Mouse (Mus musculus) hindbrain, postnatal 0 days (tissue): ENCODE results near the gene Hyal1. TPM values are rescaled to one million over a fixed set of nuclear protein-coding genes. Genes with fewer than 3 reads are reported as not detected.

ENCODE experiments used
- ATAC-seq: fragments of 200-750 bp; cut with Nextera tagmentation; 2 replicates; pipeline ENCODE4 v1.8.0; 2017; ENCODE audit warnings: mild to moderate bottlenecking, moderate TSS enrichment, moderate library complexity
- DNase-seq: peaks from one replicate; pipeline ENCODE4 v3.0.0-alpha.2; 2015; ENCODE audit warnings: low spot score
- H3K27ac ChIP-seq: fragments of 300-500 bp; sonication (generic); 2 replicates; pipeline ENCODE4 v1.5.1; 2014; ENCODE audit warnings: mild to moderate bottlenecking
- H3K27me3 ChIP-seq: fragments of 300-500 bp; sonication (generic); 2 replicates; pipeline ENCODE4 v1.6.1; 2014; ENCODE audit warnings: low read length, mixed read lengths; ENCODE audit not compliant: insufficient read depth
- H3K36me3 ChIP-seq: fragments of 300-500 bp; sonication (generic); 2 replicates; pipeline ENCODE4 v1.6.1; 2014; ENCODE audit warnings: low read length, mixed read lengths; ENCODE audit not compliant: insufficient read depth
- H3K4me1 ChIP-seq: fragments of 300-500 bp; sonication (generic); 2 replicates; pipeline ENCODE4 v1.6.1; 2014; ENCODE audit warnings: antibody characterized with exemption, low read length, mixed read lengths; ENCODE audit not compliant: insufficient read depth
- H3K4me2 ChIP-seq: fragments of 300-500 bp; sonication (generic); 2 replicates; pipeline ENCODE4 v1.6.1; 2014; ENCODE audit warnings: low read depth, mild to moderate bottlenecking, low read length, moderate library complexity, mixed read lengths
- H3K4me3 ChIP-seq: fragments of 300-500 bp; sonication (generic); 2 replicates; pipeline ENCODE4 v1.5.1; 2014; ENCODE audit warnings: low read length
- H3K9ac ChIP-seq: fragments of 300-500 bp; sonication (generic); replicated peaks from 2 replicates; pipeline ENCODE4 v1.6.1; 2014; ENCODE audit warnings: mild to moderate bottlenecking, low read length, moderate library complexity, mixed read lengths
- H3K9me3 ChIP-seq: fragments of 300-500 bp; sonication (generic); 2 replicates; pipeline ENCODE4 v1.6.1; 2016; ENCODE audit warnings: low read length, mixed read lengths
- CTCF ChIP-seq: IDR thresholded peaks from 2 replicates; pipeline ENCODE4 v1.5.1; 2016; ENCODE audit warnings: antibody characterized with exemption, control low read depth, low read depth
- WGBS: fragments of 180-500 bp; shearing (Covaris S2); extraction: QIAGEN DNeasy Blood & Tissue Kit; methylation state at CpG from one replicate; pipeline ENCODE4 v1.1.7; 2014; 5-methylcytosine and 5-hydroxymethylcytosine counted together
- polyA plus RNA-seq: library from polyadenylated mRNA; unstranded; fragments of >200 nt; fragmentation: Nextera tagmentation; extraction: Ambion mirVana; gene quantifications from 2 replicates; pipeline ENCODE4 v1.2.1, GENCODE M21; 2015
- total RNA-seq: library from RNA; depleted of rRNA; stranded (reverse); fragments of >200 nt; gene quantifications from 2 replicates; pipeline ENCODE4 v1.2.3, GENCODE M21; 2014

Hyal1 gene
- total and polyA plus RNA-seq, 2 experiments from 2014 or later, result 3.3 to 7.7 TPM

DNA sequence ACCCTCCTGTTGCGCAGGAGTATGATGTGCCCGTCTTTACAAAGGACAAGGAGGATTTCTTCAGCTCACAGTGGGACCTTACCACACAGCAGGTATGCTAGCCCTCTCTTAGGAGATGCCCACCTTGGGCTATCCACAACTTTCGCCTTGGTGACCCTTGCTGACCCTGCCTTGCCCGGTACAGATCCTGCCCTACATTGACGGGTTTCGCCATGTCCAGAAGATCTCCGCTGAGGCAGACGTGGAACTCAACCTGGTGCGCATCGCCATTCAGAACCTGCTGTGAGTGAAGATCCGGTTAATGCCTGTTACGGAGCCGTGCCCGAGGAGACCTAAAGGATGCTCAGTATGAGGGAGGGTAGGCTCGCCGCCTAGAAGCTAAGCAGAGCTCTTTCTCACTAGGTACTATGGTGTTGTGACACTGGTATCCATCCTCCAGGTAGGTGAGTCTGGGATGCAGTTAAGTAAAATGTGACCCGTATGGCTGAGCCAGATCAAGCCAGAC, 32.5 kb upstream of the Hyal1 start:
- no peak for ATAC-seq
- Histone ChIP-seq H3K4me1 (peaks cover 26% of the 10 kb centered on the region), H3K27ac (no peak overlapping the region), H3K27me3 (no peaks in the 10 kb centered on the region), H3K4me3 (no peak overlapping the region), H3K9me3 (no peaks in the 10 kb centered on the region), H3K9ac (no peak overlapping the region), H3K4me2 (no peak overlapping the region), H3K36me3 (peaks cover 2% of the 10 kb centered on the region; the same call in 1 of the 2 replicates)
- no peak for DNase-seq
- WGBS, result 95% methylated on average over 17 of the region's 17 CpGs
- no peak for TF ChIP-seq CTCF

GRCm38 (mm10) chr9:107544729-107545128, 32.0 kb upstream of the Hyal1 start:
- Histone ChIP-seq H3K27ac (no peak overlapping the region), H3K4me2 (no peak overlapping the region), H3K9ac (no peak overlapping the region), H3K36me3 (no peaks in the 10 kb centered on the region; the same call in 1 of the 2 replicates), H3K27me3 (no peaks in the 10 kb centered on the region), H3K4me1 (peaks cover 26% of the 10 kb centered on the region), H3K4me3 (no peak overlapping the region), H3K9me3 (no peaks in the 10 kb centered on the region)
- no peak for TF ChIP-seq CTCF
- 94% methylated on average over 12 of the region's 12 CpGs for WGBS
- DNase-seq (no peak), ATAC-seq (no peak)

- no peak for ATAC-seq
- no peak overlapping the region for H3K9ac ChIP-seq
Observed at GRCm38 (mm10) chr9:107545199-107545598, 31.5 kb upstream of the Hyal1 start.

GRCm38 (mm10) chr9:107545602-107546001, 31.1 kb upstream of the Hyal1 start:
- DNase-seq, result peak; percentile 86
- H3K9me3 ChIP-seq, result no peaks in the 10 kb centered on the region
- no peak overlapping the region for H3K27ac ChIP-seq
- no peak for ATAC-seq
- peaks cover 23% of the 10 kb centered on the region for H3K4me1 ChIP-seq
- H3K9ac ChIP-seq, result no peak overlapping the region
- no peaks in the 10 kb centered on the region for H3K27me3 ChIP-seq
- H3K4me3 ChIP-seq, result no peak overlapping the region
- no peaks in the 10 kb centered on the region; the same call in 1 of the 2 replicates for H3K36me3 ChIP-seq
- WGBS, result 6% methylated on average over 3 of the region's 3 CpGs
- peak; percentile 96 for TF ChIP-seq CTCF
- no peak overlapping the region for H3K4me2 ChIP-seq

More at GRCm38 (mm10) chr9:107545199-107545598, 31.5 kb upstream of the Hyal1 start:
- Histone ChIP-seq H3K27me3 (no peaks in the 10 kb centered on the region), H3K4me3 (no peak overlapping the region), H3K36me3 (no peaks in the 10 kb centered on the region; the same call in 1 of the 2 replicates), H3K9me3 (no peaks in the 10 kb centered on the region), H3K4me2 (no peak overlapping the region), H3K4me1 (peaks cover 26% of the 10 kb centered on the region), H3K27ac (no peak overlapping the region)
- no peak for DNase-seq
- no peak for TF ChIP-seq CTCF
- 84% methylated on average over 10 of the region's 10 CpGs for WGBS

- Histone ChIP-seq H3K27me3 (0 out of 2 replicates have a peak, but pooled peaks cover 7% of the 10 kb centered on the region), H3K4me2 (peak within 1 kb of the TSS; percentile 50), H3K4me3 (peak within 1 kb of the TSS; percentile 24), H3K36me3 (no peaks in the 10 kb centered on the region; the same call in 1 of the 2 replicates), H3K9ac (0 out of 2 replicates have a peak within 1 kb of the TSS, but pooled peaks have one; percentile 21), H3K4me1 (peaks cover 26% of the 10 kb centered on the region), H3K27ac (peak within 1 kb of the TSS; percentile 41; the same call in 1 of the 2 replicates), H3K9me3 (no peaks in the 10 kb centered on the region)
- DNase-seq, result peak; percentile 94
- 3% methylated on average over 20 of the region's 20 CpGs for WGBS
- TF ChIP-seq CTCF, result no peak
- ATAC-seq, result peak; percentile 71
Observed at GRCm38 (mm10) chr9:107547026-107547425, 29.7 kb upstream of the Hyal1 start, which contains the start of gene Zmynd10. TSS of gene Zmynd10 (plus strand) at chr9:107547298.

- H3K9ac ChIP-seq, result no peak overlapping the region
- WGBS, result 83% methylated on average over 5 of the region's 5 CpGs
- DNase-seq, result no peak
- no peak for ATAC-seq
- no peak for TF ChIP-seq CTCF
- peaks cover 23% of the 10 kb centered on the region for H3K4me1 ChIP-seq
- H3K27ac ChIP-seq, result no peak overlapping the region
- H3K4me2 ChIP-seq, result no peak overlapping the region
- 0 out of 2 replicates have a peak, but pooled peaks cover 7% of the 10 kb centered on the region for H3K27me3 ChIP-seq
- H3K9me3 ChIP-seq, result no peaks in the 10 kb centered on the region
- H3K36me3 ChIP-seq, result no peaks in the 10 kb centered on the region; the same call in 1 of the 2 replicates
- no peak overlapping the region for H3K4me3 ChIP-seq
Observed at GRCm38 (mm10) chr9:107547957-107548356, 28.8 kb upstream of the Hyal1 start.

DNA sequence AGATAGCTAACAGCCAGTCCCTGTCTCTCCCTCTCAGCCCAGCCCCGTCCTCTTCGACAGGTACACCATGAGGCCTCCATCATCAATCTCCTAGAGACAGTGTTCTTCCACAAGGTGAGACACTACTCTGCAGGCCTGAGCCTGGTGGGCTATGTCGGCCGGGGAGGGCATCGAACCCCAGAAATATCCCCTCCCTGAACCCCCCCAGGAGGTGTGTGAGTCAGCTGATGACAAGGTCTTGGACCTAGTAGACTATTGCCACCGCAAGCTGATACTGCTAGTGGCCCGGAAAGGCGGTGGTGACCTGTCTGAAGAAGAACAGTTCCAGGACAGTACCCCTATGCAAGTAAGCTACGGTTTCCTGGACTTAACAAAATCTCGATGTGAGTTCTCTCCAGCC, 27.9 kb upstream of the Hyal1 start:
- Histone ChIP-seq H3K4me2 (no peak overlapping the region), H3K27me3 (0 out of 2 replicates have a peak, but pooled peaks cover 7% of the 10 kb centered on the region), H3K36me3 (no peaks in the 10 kb centered on the region; the same call in 1 of the 2 replicates), H3K4me3 (no peak overlapping the region), H3K4me1 (peaks cover 28% of the 10 kb centered on the region), H3K9ac (no peak overlapping the region), H3K9me3 (no peaks in the 10 kb centered on the region), H3K27ac (no peak overlapping the region)
- 90% methylated on average over 10 of the region's 10 CpGs for WGBS
- no peak for TF ChIP-seq CTCF
- no peak for ATAC-seq
- no peak for DNase-seq
